Mouse (Mus musculus) ES-Bruce4 (cell line): ENCODE results near the gene Chsy1.

Experiments
- CTCF ChIP-seq: IDR thresholded peaks from one replicate; pipeline ENCODE4 v1.8.1; 2011; ENCODE audit warnings: low read depth, low read length
- POLR2A ChIP-seq: IDR thresholded peaks from one replicate; pipeline ENCODE4 v1.8.1; 2011; ENCODE audit warnings: low read length; ENCODE audit not compliant: insufficient read depth

DNA sequence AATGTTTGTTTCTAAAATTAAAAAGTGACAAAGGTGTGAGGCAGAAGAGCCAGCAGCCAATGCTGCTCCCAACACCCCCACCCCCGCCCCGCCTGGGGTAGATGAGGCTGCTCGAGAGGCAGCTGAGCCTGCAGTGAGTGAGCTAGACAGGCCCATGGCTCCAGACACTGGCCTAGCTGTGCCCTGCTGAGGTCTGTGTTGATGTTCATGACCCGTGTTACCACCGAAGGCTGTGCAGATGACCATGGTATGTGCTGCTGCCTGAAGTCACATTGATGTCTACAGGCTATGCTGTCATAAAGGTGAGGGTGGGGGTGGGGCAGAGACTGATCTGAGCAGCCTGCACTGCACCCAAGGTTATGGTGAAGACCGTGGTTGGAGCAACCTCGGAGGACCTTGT lies 10.5 kb upstream of the Chsy1 start:
- TF ChIP-seq CTCF (no peak), POLR2A (no peak)
